Mouse (Mus musculus): ENCODE data around the gene Lamp2.
"Not testable (repeated sequence)": the region's sequence is repeated elsewhere in the genome, so short reads cannot be mapped to it uniquely, and the experiment has no call there.

GRCm38 (mm10) chrX:38373169-38373568 lies 83.1 kb downstream of the Lamp2 start:
- not testable (repeated sequence) for TF ChIP-seq POLR2A (IDR thresholded peaks at IDR 0.05; ENCODE audit: control insufficient read depth, extremely low read depth, insufficient read depth, low read length, poor library complexity); CTCF (IDR thresholded peaks at IDR 0.05; ENCODE audit: borderline replicate concordance, control insufficient read depth, extremely low read depth, insufficient read depth, low read length, poor library complexity)

Data from thymus, adult 2 months (tissue).